Mouse (Mus musculus): Measurements from ENCODE around the gene Gm49318. TPM values are rescaled to one million over a fixed set of nuclear protein-coding genes. Genes with fewer than 3 reads are reported as not detected.
"Not testable (repeated sequence)": the region's sequence is repeated elsewhere in the genome, so short reads cannot be mapped to it uniquely, and the experiment has no call there.

Gene Gm49318
- 1 to 10 TPM; 3.1 to 4.5 TPM for total RNA-seq (2021)

GRCm38 (mm10) chr9:22070791-22071573, at the start of gene Gm49318, which contains the start of gene Zfp653:
Gm49318 (minus strand) TSS chr9:22071259.
Zfp653 (minus strand) TSS chr9:22071376.
- DNase-seq: peak; percentile 95 to 96

GRCm38 (mm10) chr9:22119543-22119942, 48.5 kb upstream of the Gm49318 start:
- no peak for DNase-seq

- no peak for DNase-seq
Observed at GRCm38 (mm10) chr9:22117754-22118456, 46.8 kb upstream of the Gm49318 start.

- peak; percentile 92 to 93 for DNase-seq
Observed at GRCm38 (mm10) chr9:22116740-22117426, 45.8 kb upstream of the Gm49318 start, which contains the start of gene Elof1. Elof1 (minus strand) TSS chr9:22117172.

- no peak for DNase-seq
Observed at GRCm38 (mm10) chr9:22116086-22116485, 45.0 kb upstream of the Gm49318 start.

GRCm38 (mm10) chr9:22115635-22116034, 44.6 kb upstream of the Gm49318 start:
- DNase-seq: no peak

GRCm38 (mm10) chr9:22108194-22108593, 37.1 kb upstream of the Gm49318 start:
- DNase-seq: no peak

- no peak for DNase-seq
Observed at GRCm38 (mm10) chr9:22099922-22100321, 28.9 kb upstream of the Gm49318 start.

- DNase-seq: no peak
Observed at GRCm38 (mm10) chr9:22098993-22099696, 28.1 kb upstream of the Gm49318 start, which contains the start of gene Cnn1. Cnn1 (plus strand) TSS chr9:22099216.

- peak; percentile 64 to 67 for DNase-seq
Observed at GRCm38 (mm10) chr9:22095854-22096307, 24.8 kb upstream of the Gm49318 start.

- DNase-seq: no peak
Observed at GRCm38 (mm10) chr9:22092746-22093145, 21.7 kb upstream of the Gm49318 start.

- no peak for DNase-seq
Observed at GRCm38 (mm10) chr9:22089986-22090385, 18.9 kb upstream of the Gm49318 start.

- DNase-seq: no peak
Observed at GRCm38 (mm10) chr9:22089281-22089680, 18.2 kb upstream of the Gm49318 start.

- no peak for DNase-seq
Observed at GRCm38 (mm10) chr9:22087034-22087618, 16.1 kb upstream of the Gm49318 start.

- no peak for DNase-seq
Observed at GRCm38 (mm10) chr9:22086012-22086411, 15.0 kb upstream of the Gm49318 start.

- peak; percentile 92 for DNase-seq
Observed at GRCm38 (mm10) chr9:22085022-22085834, 14.2 kb upstream of the Gm49318 start, which contains the start of gene Ecsit. Ecsit (minus strand) TSS chr9:22085438.

- DNase-seq: no peak
Observed at GRCm38 (mm10) chr9:22084667-22085021, 13.6 kb upstream of the Gm49318 start.

GRCm38 (mm10) chr9:22076223-22076622, 5.2 kb upstream of the Gm49318 start:
- DNase-seq: no peak

GRCm38 (mm10) chr9:22075778-22076177, 4.7 kb upstream of the Gm49318 start:
- DNase-seq: not testable (repeated sequence)

- DNase-seq: no peak
Observed at GRCm38 (mm10) chr9:22072276-22072675, 1.2 kb upstream of the Gm49318 start.

Data from layer of hippocampus, postnatal 36 days (tissue).